Mouse (Mus musculus): ENCODE results near the gene Ptbp3. TPM values are rescaled to one million over a fixed set of nuclear protein-coding genes. Genes with fewer than 3 reads are reported as not detected.
A peak's percentile ranks its signal among the peaks of the same experiment; 100 is the strongest.
"Not testable (repeated sequence)": the region's sequence is repeated elsewhere in the genome, so short reads cannot be mapped to it uniquely, and the experiment has no call there.

Gene Ptbp3
- total RNA-seq, 2 experiments from 2014 or later = 24.3 to 25.3 TPM

DNA sequence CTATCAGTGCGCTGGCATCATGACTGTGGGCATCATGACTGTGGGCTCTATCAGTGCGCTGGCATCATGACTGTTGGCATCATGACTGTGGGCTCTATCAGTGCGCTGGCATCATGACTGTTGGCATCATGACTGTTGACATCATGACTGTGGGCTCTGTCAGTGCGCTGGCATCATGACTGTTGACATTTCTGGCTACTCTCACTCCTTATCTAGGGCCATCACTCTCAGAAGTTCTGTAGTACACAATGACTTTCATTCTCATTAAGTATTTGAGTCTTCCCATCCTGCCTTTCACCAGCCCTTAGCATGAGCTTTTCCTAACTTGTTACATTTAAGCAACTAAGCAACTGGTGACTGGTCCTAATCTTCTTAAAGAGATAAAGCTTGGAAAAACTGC lies 8.2 kb upstream of the Ptbp3 start:
- not testable (repeated sequence) for DNase-seq (ENCODE audit: low spot score in 2 of 2)

DNA sequence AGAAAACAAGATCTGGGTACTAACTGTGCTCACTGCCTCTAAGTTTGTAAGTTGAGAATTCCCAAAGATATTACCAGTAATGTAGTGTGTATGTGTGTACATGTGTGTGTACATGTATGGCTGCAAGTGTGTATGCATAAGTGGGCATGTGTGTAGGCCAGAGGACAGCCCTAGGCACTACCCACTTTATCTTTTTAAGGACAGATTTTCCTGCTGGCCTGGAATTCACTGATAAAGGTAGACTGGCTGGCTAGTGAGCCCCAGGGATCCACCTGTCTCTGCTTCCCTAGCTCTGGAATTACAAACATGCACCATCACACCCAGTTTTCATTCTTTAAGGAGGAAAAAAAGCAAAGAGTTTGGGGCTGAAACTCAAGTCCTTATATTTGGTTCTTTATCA lies 6.0 kb upstream of the Ptbp3 start:
- no peak for DNase-seq (ENCODE audit: low spot score in 2 of 2)

DNA sequence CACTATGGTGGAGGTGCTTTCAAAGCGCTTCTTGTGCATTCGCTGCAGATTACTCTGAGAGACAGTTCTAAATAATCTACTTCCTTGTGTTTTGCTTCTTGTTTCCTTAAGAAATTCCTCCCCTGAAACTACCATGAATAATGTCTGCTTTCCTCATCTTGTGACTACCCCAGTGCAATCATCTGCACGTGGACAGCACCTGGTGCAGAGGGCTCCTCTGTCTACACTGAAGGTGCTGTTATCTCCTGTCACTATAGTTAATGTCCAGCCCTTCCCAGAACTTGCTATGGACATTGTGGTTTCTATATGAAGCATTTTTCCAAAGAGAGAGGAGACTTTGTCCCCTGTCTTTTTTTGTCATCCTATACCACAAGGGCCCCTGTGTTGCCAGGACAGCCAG lies 4.4 kb upstream of the Ptbp3 start:
- DNase-seq (ENCODE audit: low spot score in 2 of 2) = no peak

DNA sequence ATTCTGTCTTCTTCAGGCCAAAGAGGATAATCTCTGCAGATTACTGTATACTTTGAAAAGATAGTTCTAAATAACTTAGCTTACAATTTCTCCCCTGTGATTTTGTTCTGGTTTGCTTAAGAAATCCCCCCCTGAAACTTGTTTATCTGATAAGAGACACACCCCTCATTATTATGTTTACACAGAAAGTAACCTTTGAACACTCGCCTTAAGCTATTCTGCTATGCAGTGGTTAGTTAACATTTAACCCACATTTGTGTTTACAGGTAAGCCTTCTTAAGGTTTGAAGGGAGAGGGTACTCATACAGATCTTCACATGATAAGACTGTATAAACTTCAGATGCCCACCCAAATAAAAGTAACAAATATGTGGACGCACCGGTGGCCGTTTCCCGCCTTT lies 3.7 kb upstream of the Ptbp3 start:
- DNase-seq (ENCODE audit: low spot score in 2 of 2) = no peak

DNA sequence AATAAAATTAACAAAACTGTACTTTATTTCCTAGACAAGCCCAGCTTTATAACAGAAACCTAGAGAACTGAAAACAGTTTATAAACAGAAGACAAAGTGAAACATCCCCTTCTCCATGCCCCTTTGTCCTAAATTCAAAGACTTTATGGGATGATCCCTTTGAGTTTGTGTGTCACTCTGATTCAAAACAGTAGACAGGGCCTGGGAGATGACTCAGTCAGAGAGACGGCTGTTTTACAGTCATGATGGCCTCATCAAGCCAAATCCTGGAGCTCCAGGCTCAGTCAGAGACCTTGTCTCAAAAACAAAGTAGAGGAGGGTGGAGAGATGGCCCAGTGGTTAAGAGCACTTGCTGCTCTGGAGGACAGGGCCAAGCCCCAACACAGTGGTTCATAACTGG lies 2.7 kb upstream of the Ptbp3 start:
- no peak for DNase-seq (ENCODE audit: low spot score in 2 of 2)

DNA sequence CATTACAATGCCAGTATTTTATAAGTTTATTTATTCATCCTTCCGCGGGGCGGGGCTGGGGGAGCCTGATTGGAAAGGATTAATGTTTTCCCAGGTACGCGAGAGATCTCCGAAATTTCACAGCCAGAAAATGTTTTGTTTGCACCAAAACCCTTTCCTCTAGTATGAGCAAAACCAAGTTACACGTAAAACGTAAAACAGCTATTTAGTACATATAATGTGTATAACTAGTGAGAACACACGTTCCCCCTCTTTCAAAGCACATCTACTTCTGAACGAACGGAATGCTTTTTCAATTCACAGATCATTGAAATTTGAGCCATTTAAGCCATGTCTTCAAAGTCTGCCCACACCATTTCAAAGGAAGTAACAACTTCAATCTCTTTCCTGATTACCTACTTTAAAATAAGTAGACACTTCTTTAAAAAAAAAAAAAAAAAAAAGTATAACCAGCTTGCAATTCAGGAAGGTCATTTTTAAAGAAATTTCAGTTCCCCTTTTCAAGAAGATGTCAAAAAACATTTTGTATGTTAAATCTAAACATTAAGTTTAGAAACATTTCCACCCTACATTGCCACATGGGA lies 905 bp upstream of the Ptbp3 start:
- no peak for DNase-seq (ENCODE audit: low spot score in 2 of 2)

DNA sequence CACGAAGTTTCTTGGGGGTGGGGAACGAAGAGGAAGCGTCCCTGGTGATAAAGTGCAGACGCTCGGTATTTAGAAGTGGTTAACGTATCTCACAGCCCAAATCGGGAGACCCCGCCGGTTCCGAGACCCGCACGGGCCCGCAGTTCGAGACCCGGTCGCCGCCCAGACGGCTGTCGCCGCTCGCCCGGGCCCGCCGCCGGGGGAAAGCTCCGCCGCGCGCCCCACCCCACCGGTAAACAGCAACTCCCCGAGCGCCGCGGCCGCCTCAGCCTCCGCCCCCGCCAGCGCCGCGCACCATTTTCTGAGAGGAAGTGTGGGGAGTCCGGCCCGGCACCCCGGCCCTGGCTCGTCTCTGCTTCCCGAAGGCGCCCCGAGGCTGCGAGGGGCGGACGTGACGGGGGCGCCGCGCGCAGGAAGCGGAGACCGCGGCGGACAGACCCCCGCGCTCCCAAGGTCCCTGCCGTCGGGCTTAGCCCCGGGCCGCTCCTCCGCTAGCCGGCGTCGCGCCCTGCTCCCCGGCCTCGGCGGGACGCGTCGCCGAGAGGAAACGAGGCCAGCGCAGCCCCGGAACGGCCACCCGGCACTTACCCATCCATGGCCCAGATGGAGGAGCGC lies 497 bp downstream of the Ptbp3 start:
- peak; percentile 58 to 76 for DNase-seq (ENCODE audit: low spot score in 2 of 2)

DNA sequence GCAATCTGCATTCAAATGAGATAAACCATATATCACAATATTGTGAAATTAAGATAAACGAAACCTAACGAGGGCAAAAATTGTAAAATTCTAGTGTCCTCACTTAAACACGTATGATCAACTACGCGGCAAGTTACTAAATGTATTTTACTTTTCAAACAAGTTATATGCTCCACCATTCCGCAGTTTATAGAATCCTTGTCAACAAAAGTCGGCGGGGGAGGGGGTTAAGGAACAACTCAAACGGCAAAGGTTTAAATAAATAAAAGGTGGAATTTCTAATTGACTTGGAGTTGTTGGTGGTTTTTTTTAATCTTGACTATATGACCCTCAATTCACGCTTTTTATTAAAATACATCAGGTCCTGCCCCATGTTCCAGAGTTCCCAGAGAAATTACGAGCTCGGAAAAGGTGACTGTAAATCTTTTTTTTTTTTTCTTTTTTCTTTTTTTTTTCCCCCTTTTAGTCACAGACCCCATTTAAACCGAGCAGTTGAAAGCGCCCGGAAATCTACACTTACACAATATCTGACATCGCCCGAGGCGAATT lies 1.1 kb downstream of the Ptbp3 start:
- no peak for DNase-seq (ENCODE audit: low spot score in 2 of 2)

DNA sequence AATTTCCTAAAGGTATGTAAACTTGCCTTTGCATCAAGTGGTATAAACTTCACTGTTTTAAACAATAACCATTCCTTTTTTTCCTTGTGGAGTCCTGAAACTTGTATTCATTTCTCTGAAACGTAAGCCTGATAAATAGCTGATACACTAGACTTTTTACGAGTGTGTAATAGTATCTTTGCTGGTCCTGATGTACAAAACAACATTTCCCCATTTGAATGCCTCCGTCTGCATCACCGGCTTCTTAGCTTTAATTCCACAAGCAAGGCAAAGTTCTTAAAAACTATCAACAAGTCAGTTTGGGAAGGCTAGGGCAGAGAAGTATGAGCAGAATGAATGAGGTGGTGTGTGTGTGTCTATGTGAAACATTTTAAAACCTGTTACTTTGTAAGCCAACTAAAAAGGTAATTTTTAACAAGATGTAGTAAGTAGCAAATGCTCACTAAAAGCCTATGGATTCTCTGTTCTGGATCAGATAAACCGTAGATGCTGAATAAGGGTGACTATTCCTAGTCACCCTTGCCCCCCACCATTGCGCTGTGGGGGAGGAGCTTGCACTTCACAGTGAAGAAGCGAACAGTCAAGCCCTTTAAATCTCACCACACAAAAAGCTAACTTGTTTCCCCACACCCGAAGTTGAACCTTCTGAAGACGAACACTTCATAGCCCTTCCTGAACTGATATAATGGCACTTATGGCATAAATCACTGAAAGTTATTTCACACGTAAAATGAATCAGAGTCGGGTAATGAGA lies 1.9 kb downstream of the Ptbp3 start:
- no peak for DNase-seq (ENCODE audit: low spot score in 2 of 2)

DNA sequence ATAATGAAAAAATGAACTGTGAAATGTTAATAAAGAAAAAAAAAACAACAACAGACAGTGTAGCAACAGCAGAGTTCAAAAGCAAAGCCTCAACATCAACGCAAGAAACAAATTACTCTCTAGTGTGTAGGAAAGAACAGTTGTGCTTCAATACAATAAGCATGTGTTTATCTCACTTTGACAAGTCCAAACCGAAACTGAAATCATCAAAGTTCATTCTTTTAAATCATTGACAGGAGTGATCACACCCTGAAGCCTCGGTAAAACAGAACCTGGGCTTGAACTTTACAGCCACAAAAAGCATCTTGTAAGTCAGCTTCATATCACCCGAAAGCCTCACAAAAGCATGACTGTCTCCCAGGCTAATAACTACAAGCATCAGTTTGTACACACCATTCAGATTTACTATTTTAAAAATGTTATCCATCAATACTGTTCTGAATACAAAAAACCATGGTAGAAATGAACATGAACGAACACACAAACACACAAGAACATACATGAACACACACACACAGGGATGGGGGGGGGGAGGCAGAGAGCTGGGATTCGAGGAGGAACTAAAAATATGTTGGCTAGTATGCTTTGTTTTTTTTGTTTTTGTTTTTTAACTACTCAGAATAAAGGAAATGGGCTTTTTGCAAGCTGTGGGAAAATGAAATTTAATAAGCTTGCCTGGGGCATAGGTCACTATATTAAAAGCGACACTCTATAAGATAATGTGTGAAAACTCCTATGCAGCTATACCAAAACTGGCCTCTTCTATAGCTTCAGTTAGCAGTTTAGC lies 2.7 kb downstream of the Ptbp3 start:
- DNase-seq (ENCODE audit: low spot score in 2 of 2) = no peak

DNA sequence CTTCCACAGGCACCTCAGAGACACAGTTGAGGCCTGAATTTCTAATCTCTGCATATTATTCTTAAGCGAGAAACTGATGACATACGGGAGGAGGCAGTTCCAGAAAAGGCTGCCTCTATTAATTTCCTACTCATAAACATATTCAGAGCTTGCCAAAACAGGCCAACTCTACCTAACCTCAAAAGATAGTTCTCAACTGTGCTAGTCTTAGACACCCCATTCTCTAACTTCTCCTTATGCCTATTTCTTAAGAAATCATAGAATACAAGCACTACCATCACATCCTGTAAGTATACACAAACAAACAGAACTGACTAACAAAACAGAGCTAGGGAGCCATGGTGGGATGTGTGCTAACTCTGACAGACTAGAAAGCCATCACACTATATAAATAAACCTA lies 4.5 kb downstream of the Ptbp3 start:
- DNase-seq (ENCODE audit: low spot score in 2 of 2) = no peak

DNA sequence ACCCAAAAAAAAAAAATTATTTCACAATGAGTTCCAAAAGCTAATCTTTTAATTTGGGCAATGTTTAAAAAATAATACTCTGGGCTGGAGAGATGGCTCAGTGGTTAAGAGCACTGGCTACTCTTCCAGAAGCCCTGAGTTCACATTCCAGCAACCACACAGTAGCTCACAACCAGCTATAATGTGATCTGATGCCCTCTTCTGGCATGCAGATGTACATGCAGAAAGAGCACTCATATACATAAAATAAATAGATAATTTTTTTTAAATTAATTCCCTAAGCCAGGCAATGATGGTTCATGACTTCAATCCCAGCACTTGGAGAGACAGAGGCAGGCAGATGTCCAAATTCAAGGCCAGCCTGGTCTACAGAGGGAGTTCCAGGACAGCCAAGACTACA lies 6.2 kb downstream of the Ptbp3 start:
- no peak for DNase-seq (ENCODE audit: low spot score in 2 of 2)

DNA sequence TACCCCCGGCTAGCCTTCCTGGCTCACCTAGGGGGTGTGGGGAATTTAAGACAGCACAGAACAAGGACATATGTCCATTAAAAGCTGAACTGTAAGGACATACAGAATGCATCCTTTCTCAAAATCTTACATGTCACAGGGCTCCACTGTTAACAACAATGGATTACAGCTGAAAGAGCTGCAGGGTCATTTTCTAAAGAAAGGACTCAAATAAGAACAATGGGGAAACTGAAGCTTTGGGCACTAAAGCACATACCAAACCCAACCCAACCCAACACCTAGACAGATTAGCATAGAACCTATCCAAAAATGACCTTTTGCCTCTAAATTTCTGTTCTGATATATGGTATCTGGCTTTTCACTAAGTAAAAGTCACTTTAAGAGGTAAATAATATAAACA lies 12.9 kb downstream of the Ptbp3 start:
- DNase-seq (ENCODE audit: low spot score in 2 of 2) = no peak

DNA sequence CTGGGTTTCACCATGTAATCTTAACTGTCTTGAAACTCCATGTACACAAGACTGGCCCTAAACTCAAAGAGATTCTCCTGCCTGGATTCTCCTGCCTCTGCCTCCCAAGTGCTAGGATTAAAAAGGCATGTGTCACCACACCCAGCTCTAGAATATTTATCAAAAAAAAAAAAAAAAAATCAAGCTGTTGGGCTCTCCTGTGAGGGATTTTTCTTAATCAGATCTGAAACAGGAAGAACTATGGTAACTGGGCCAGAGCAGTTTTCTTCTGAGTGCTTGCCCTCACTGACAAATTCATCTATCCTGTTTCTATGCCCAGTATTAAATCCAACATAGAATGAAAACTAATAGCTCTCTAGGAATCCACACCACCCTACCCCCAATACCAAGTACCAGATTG lies 13.5 kb downstream of the Ptbp3 start:
- DNase-seq (ENCODE audit: low spot score in 2 of 2) = no peak

DNA sequence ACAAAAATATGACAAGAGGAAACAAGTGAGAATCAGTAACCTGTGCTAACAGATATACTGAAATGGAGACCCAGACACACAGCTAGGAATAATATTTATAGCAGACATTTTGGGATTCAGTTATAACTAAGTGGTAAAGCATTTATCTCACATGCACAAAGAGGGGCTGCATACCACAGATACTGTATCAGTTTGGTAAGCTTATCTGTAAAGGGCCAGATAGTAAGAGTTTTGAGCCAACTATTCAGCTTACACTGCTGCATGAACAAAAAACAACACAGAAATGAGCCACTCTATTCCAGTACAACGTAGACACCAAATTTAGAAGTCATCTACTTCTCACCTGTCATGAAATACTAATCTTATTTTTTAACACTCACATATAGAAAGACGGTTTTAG lies 15.9 kb downstream of the Ptbp3 start:
- no peak for DNase-seq (ENCODE audit: low spot score in 2 of 2)

DNA sequence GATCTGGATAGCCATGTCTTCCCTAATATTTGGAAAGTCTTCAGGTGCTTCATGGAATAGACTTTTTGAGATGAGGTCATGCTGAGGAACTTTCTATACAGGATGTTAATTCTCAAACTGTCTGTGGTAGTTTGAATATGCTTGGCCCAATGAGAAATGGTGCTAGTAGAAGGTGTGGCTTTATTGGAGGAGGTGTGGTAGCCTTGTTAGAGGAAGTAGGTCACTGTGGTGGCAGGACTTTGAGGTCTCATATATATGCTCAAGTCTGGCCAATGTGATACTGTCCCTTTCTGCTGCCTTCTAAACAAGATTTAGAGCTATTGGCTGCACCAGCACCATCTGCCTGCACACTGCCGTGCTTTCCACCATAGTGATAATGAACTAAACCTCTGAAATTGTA lies 18.0 kb downstream of the Ptbp3 start:
- no peak for DNase-seq (ENCODE audit: low spot score in 2 of 2)

DNA sequence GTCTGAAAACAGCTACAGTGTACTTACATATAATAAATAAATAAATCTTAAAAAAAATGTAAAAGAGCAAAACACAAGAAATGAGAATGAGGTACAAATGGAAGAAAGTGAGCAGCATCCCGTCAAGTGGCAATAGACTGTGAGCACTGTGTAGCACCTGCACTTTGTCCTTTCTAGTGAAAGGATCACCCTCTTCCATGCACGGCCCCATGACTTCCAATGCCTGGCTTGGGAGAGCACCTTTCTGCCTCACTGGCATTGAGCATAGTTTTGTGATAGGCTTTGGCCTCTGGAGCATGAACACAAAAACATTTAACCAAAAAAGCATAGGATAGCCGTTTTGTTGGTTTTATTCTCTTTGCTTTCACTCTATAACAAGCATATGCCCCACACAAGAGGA lies 21.7 kb downstream of the Ptbp3 start:
- no peak for DNase-seq (ENCODE audit: low spot score in 2 of 2)

DNA sequence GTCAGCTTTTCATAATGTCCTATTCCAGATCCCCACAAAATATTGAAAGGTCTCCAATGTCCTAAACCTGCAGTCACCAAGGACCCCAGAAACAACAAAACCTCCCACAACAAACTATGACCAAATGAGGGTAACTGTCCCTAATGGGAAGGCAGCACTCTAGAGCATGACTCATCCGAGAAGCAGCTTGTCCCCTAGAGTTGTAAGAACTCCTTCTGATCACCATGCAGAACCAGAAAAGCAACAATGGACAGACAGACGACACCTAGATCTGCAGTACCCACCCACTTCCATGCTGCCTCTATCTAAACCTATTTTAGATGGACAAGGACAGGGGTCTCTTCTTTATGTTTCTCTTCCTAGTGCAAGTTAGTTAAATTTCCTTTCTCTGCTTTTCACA lies 22.4 kb downstream of the Ptbp3 start:
- DNase-seq (ENCODE audit: low spot score in 2 of 2) = no peak

DNA sequence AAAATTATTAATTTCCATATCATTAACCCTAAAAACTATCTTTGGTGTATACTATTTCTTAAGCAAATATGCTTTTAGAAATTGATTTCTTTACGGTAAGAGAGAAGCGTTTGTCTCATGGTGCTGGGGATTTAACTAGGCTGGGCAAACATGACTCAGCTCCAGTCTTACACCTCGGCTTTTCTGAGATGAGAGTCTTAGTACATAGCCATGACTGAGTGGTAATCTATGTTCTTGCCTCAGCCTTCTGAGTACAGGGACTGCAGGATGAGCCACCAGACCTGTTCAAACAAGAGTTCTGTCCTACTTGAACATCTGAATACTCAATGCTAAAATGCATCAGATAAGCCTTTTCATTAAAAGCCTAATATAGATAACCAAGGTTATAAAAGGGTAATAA lies 24.3 kb downstream of the Ptbp3 start:
- no peak for DNase-seq (ENCODE audit: low spot score in 2 of 2)

DNA sequence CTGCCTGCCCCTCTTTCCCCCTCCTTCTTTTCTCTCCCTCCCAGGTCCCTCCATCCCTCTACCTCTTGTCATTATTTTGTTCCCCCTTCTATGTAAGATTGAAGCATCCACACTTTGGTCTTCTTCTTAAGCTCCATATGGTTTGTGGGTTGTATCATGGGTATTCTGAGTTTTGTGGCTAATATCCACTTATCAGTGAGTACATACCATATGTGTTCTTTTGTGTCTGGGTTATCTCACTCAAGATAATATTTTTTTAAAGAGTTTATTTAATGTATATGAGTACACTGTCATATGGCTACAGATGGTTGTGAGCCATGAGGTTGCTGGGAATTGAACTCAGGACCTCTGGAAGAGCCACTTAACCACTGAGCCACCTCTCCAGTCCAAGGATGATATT lies 38.8 kb downstream of the Ptbp3 start:
- DNase-seq (ENCODE audit: low spot score in 2 of 2) = no peak

DNA sequence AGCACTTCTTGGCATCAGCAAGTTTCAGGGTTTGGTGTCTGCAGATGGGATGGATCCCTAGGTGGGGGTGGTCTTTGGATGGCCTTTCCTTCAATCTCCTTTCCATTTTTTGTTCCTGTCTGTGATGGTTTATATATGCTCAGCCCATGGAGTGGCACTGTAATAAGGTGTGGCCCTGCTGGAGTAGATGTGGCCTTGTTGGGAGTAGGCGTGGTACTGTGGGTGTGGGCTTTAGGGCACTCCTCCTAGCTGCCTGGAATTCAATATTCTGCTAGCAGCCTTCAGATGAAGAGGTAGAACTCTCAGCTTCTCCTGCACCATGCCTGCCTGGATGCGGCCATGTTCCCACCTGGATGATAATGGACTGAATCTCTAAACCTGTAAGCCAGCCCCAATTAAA lies 39.6 kb downstream of the Ptbp3 start:
- no peak for DNase-seq (ENCODE audit: low spot score in 2 of 2)

DNA sequence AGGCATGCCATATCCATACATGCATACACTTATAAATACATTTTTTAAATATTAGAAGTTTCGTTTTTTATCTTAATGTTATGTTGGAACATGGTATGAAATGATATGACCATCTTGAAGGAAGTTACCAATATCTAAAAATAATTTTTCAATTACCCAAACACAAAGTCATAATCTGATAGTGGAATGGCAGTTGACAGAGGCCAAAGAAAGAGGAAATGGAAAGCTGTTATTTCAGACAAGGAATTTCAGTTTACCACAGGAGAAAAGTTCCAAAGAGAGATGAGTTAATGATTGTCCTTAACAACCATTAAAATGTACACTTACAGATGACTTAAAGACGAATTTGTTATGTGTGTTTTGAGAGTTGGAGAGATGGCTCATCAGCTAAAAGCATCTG lies 41.4 kb downstream of the Ptbp3 start:
- DNase-seq (ENCODE audit: low spot score in 2 of 2) = no peak
